In the genomic region with DNA sequence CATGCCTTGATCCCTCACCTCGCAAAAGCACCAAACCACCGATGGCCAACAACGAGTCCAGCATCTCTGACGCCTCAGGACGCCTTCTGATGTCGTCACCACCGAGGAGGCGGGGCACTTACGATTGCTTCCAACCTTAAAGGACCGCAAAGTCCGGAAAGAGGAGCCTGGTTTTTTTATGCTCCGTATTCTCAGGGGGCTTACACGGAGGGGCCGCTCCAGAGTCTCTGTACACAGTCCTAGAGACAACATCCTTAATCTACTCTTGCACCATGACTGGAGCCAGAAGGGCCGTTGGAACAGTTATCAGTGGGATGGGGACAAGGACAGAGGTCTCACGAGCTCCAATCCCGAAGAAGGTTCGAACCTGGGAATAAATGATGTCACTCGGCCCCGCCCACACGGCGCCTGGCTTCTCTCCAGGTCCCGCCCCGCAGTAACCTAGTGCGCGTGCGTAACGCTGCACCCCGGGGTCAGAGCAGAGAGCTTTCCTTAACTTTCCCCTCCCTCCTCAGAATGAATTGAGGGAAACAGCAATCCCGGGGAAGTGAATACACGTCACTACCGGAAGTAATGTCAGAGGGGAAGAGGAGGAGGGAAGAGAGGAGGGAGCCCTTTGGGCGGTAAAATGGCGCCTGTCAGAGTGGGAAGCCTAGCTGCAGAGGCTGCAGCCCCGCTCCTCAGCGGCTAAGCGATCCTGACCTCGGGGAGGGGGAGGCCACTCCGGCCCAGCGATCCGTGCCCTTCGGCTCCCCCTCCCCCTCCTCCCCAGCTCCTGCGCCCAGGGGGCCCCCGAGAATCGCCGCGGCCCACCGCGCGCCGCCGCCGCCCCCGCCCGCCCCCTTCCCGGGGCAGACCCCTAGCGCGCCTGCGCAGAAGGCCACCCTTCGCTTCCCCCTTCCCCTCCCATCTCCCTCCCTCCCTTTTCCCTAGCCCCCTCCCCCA, we compare ENCODE assay signal across 8 mouse cellular contexts. TPM values are rescaled to one million over a fixed set of nuclear protein-coding genes. Genes with fewer than 3 reads are reported as not detected.
DNase-seq lines count a peak whose midpoint lies in the region; ATAC-seq and TF ChIP-seq lines count a peak whose summit lies in the region.

No protein-coding gene starts in this region.

- peak; percentile 47; the same call in 1 of the 2 replicates for TF ChIP-seq POLR2A in olfactory bulb, adult 2 months (IDR thresholded peaks at IDR 0.05; ENCODE audit: insufficient read depth, low read depth, low read length)
- peak; percentile 70; the same call in 1 of the 2 replicates for TF ChIP-seq POLR2A in thymus, adult 2 months (IDR thresholded peaks at IDR 0.05; ENCODE audit: control insufficient read depth, extremely low read depth, insufficient read depth, low read length, poor library complexity)

- WGBS in forebrain, embryonic 16.5 days = under 1% methylated on average over 39 of the region's 60 CpGs
- WGBS in lung, embryonic 14.5 days = under 1% methylated on average over 32 of the region's 60 CpGs
- WGBS in olfactory bulb, adult 2 months = 1% methylated on average over 56 of the region's 60 CpGs
- WGBS in thymus, adult 2 months = 1% methylated on average over 53 of the region's 60 CpGs

- peak; percentile 90 for DNase-seq in G1E (ENCODE audit: low spot score)
- DNase-seq in cerebellum, adult 18-20 months = peak; percentile 93 to 99
- peak; percentile 99 for DNase-seq in heart, postnatal 36 days
- DNase-seq in layer of hippocampus, adult 2 months (ENCODE audit: low spot score in 2 of 2) = peak; percentile 98 to 99
- DNase-seq in lung, embryonic 14.5 days = peak; percentile 100
- peak; percentile 89 for DNase-seq in thymus, adult 2 months

- TF ChIP-seq CTCF in G1E (IDR thresholded peaks at IDR 0.05; ENCODE audit: low read depth, low read length) = no peak
- no peak for TF ChIP-seq CTCF in layer of hippocampus, adult 2 months (conservative IDR thresholded peaks at IDR 0.05)
- TF ChIP-seq CTCF in lung, embryonic 14.5 days (IDR thresholded peaks at IDR 0.05; ENCODE audit: low read depth) = no peak
- no peak for TF ChIP-seq CTCF in olfactory bulb, adult 2 months (IDR thresholded peaks at IDR 0.05; ENCODE audit: insufficient read depth, low read depth, low read length)
- 0 out of 2 replicates have a peak, but pooled peaks have one; percentile 23 for TF ChIP-seq CTCF in thymus, adult 2 months (IDR thresholded peaks at IDR 0.05; ENCODE audit: borderline replicate concordance, control insufficient read depth, extremely low read depth, insufficient read depth, low read length, poor library complexity)

- ATAC-seq in G1E (ENCODE audit: extremely low read depth, insufficient number of reproducible peaks, low FRiP score, poor library complexity, severe bottlenecking) = peak; percentile 90
- peak; percentile 93 for ATAC-seq in forebrain, embryonic 16.5 days
- peak; percentile 90 for ATAC-seq in lung, embryonic 14.5 days (ENCODE audit: insufficient read depth)

- H3K27me3 ChIP-seq in G1E (ENCODE audit: insufficient read depth, low read length) = no peaks in the 10 kb centered on the region
- H3K27me3 ChIP-seq in forebrain, embryonic 16.5 days (replicated peaks; ENCODE audit: control insufficient read depth, insufficient read depth, low read length) = no peaks in the 10 kb centered on the region
- no peaks in the 10 kb centered on the region for H3K27me3 ChIP-seq in lung, embryonic 14.5 days (ENCODE audit: insufficient read depth, low read length)
- H3K27me3 ChIP-seq in thymus, adult 2 months (ENCODE audit: control insufficient read depth, insufficient read depth, low read length) = no peaks in the 10 kb centered on the region

- peaks cover 63% of the 10 kb centered on the region for H3K36me3 ChIP-seq in G1E (replicated peaks)
- H3K36me3 ChIP-seq in forebrain, embryonic 16.5 days (ENCODE audit: control insufficient read depth, insufficient read depth) = peaks cover 14% of the 10 kb centered on the region
- H3K36me3 ChIP-seq in lung, embryonic 14.5 days (ENCODE audit: insufficient read depth) = peaks cover 46% of the 10 kb centered on the region
- H3K36me3 ChIP-seq in thymus, adult 2 months (ENCODE audit: control insufficient read depth, insufficient read depth, low read length) = peaks cover 14% of the 10 kb centered on the region

- intact Hi-C loops in heart, postnatal 36 days (cut with DNase I) = loop anchor here (2.0 kb wide), 3 partner anchors 14 to 60 kb away; partner anchors contain the start of genes Acadvl, Eif5a and Phf23

- H3K9me3 ChIP-seq in G1E (replicated peaks) = no peaks in the 10 kb centered on the region
- H3K9me3 ChIP-seq in forebrain, embryonic 16.5 days (ENCODE audit: control insufficient read depth, low read length) = no peaks in the 10 kb centered on the region
- H3K9me3 ChIP-seq in lung, embryonic 14.5 days (ENCODE audit: low read depth, low read length) = no peaks in the 10 kb centered on the region

- H3K4me2 ChIP-seq in forebrain, embryonic 16.5 days (ENCODE audit: low read length) = peak overlapping the region; percentile 77
- H3K4me2 ChIP-seq in lung, embryonic 14.5 days = peak overlapping the region; percentile 67

- peak overlapping the region; percentile 79 for H3K4me3 ChIP-seq in G1E (ENCODE audit: low read depth, low read length)
- peak overlapping the region; percentile 73 for H3K4me3 ChIP-seq in forebrain, embryonic 16.5 days (replicated peaks; ENCODE audit: low read length)
- H3K4me3 ChIP-seq in layer of hippocampus, adult 2 months = peak overlapping the region; percentile 98
- peak overlapping the region; percentile 100 for H3K4me3 ChIP-seq in lung, embryonic 14.5 days (ENCODE audit: low read depth, low read length)
- peak overlapping the region; percentile 89 for H3K4me3 ChIP-seq in olfactory bulb, adult 2 months (ENCODE audit: insufficient read depth, low read depth, low read length)
- peak overlapping the region; percentile 59 for H3K4me3 ChIP-seq in thymus, adult 2 months (ENCODE audit: control insufficient read depth, insufficient read depth, low read length)

- H3K4me1 ChIP-seq in G1E (ENCODE audit: insufficient read depth, low read depth, low read length) = peaks cover 34% of the 10 kb centered on the region
- H3K4me1 ChIP-seq in forebrain, embryonic 16.5 days (replicated peaks; ENCODE audit: control insufficient read depth, insufficient read depth, low read length) = peaks cover 30% of the 10 kb centered on the region
- H3K4me1 ChIP-seq in lung, embryonic 14.5 days (ENCODE audit: insufficient read depth) = peaks cover 11% of the 10 kb centered on the region; the same call in 1 of the 2 replicates
- peaks cover 9% of the 10 kb centered on the region for H3K4me1 ChIP-seq in olfactory bulb, adult 2 months (ENCODE audit: control insufficient read depth, insufficient read depth, low read length)
- H3K4me1 ChIP-seq in thymus, adult 2 months (replicated peaks; ENCODE audit: control insufficient read depth, insufficient read depth, low read length) = peaks cover 14% of the 10 kb centered on the region

- H3K27ac ChIP-seq in forebrain, embryonic 16.5 days (ENCODE audit: low read length) = peak overlapping the region; percentile 98
- H3K27ac ChIP-seq in layer of hippocampus, adult 2 months = peak overlapping the region; percentile 100
- peak overlapping the region; percentile 98 for H3K27ac ChIP-seq in lung, embryonic 14.5 days (ENCODE audit: low read depth)
- peak overlapping the region; percentile 98 for H3K27ac ChIP-seq in olfactory bulb, adult 2 months (ENCODE audit: insufficient read depth, low read depth, low read length)
- peak overlapping the region; percentile 68 for H3K27ac ChIP-seq in thymus, adult 2 months (ENCODE audit: control insufficient read depth, insufficient read depth, low read length)

- peak overlapping the region; percentile 80 for H3K9ac ChIP-seq in forebrain, embryonic 16.5 days (replicated peaks; ENCODE audit: low read depth, low read length)
- H3K9ac ChIP-seq in lung, embryonic 14.5 days = peak overlapping the region; percentile 98

RNA-seq across cellular contexts. Expression of gene Ctdnep1, which starts 0.5 kb away (rescaled TPM):
- total RNA-seq in G1E (2014; fragmentation: Nextera tagmentation) = 164 and 177 TPM in 2 replicates
- 36.2 and 37.4 TPM in 2 replicates for total RNA-seq in G1E (2017)
- 227 and 274 TPM in 2 replicates for polyA plus RNA-seq in G1E (2012)
- 19.0 and 24.6 TPM in 2 replicates for polyA plus RNA-seq in forebrain, embryonic 16.5 days (2015; fragmentation: Nextera tagmentation; extraction: Ambion mirVana)
- total RNA-seq in heart, postnatal 36 days (2021) = 100 to 1,000 TPM; 160 to 169 TPM
- 100 to 1,000 TPM; 106 to 114 TPM for total RNA-seq in layer of hippocampus, adult 2 months (2021)
- 25.4 and 28.3 TPM in 2 replicates for polyA plus RNA-seq in lung, embryonic 14.5 days (2014; fragmentation: Nextera tagmentation; extraction: Ambion mirVana)
- polyA plus RNA-seq in olfactory bulb, adult 2 months (2012; ENCODE audit: insufficient read depth, insufficient read length, low replicate concordance, missing spikeins) = not detected in 2 replicates
- 133 and 148 TPM in 2 replicates for polyA plus RNA-seq in thymus, adult 2 months (2012; rRNA removed)

RNA-seq across cellular contexts. Expression of gene Elp5, which starts 1.8 kb away (rescaled TPM):
- 54.5 and 72.7 TPM in 2 replicates for total RNA-seq in G1E (2014; fragmentation: Nextera tagmentation)
- total RNA-seq in G1E (2017) = 69.9 and 84.5 TPM in 2 replicates
- polyA plus RNA-seq in G1E (2012) = 10.3 and 10.4 TPM in 2 replicates
- polyA plus RNA-seq in forebrain, embryonic 16.5 days (2015; fragmentation: Nextera tagmentation; extraction: Ambion mirVana) = 166 and 167 TPM in 2 replicates
- 10 to 100 TPM; 47.0 to 47.4 TPM for total RNA-seq in heart, postnatal 36 days (2021)
- 10 to 100 TPM; 72.8 to 72.9 TPM for total RNA-seq in layer of hippocampus, adult 2 months (2021)
- polyA plus RNA-seq in lung, embryonic 14.5 days (2014; fragmentation: Nextera tagmentation; extraction: Ambion mirVana) = 108 and 113 TPM in 2 replicates
- not detected in 2 replicates for polyA plus RNA-seq in olfactory bulb, adult 2 months (2012; ENCODE audit: insufficient read depth, insufficient read length, low replicate concordance, missing spikeins)
- polyA plus RNA-seq in thymus, adult 2 months (2012; rRNA removed) = 69.4 and 75.3 TPM in 2 replicates

RNA-seq across cellular contexts. Expression of gene Gabarap, which starts 10.5 kb away (rescaled TPM):
- 762 and 788 TPM in 2 replicates for total RNA-seq in G1E (2014; fragmentation: Nextera tagmentation)
- total RNA-seq in G1E (2017) = 569 and 637 TPM in 2 replicates
- polyA plus RNA-seq in G1E (2012) = 265 and 345 TPM in 2 replicates
- 563 and 565 TPM in 2 replicates for polyA plus RNA-seq in forebrain, embryonic 16.5 days (2015; fragmentation: Nextera tagmentation; extraction: Ambion mirVana)
- 100 to 1,000 TPM; 306 to 329 TPM for total RNA-seq in heart, postnatal 36 days (2021)
- total RNA-seq in layer of hippocampus, adult 2 months (2021) = 100 to 1,000 TPM; 216 to 229 TPM
- 444 and 455 TPM in 2 replicates for polyA plus RNA-seq in lung, embryonic 14.5 days (2014; fragmentation: Nextera tagmentation; extraction: Ambion mirVana)
- polyA plus RNA-seq in olfactory bulb, adult 2 months (2012; ENCODE audit: insufficient read depth, insufficient read length, low replicate concordance, missing spikeins) = not detected in 2 replicates
- 270 and 395 TPM in 2 replicates for polyA plus RNA-seq in thymus, adult 2 months (2012; rRNA removed)

RNA-seq across cellular contexts. Expression of gene Phf23, which starts 15.1 kb away (rescaled TPM):
- total RNA-seq in G1E (2014; fragmentation: Nextera tagmentation) = 47.0 and 56.4 TPM in 2 replicates
- total RNA-seq in G1E (2017) = 84.0 and 84.4 TPM in 2 replicates
- polyA plus RNA-seq in G1E (2012) = 92.1 and 95.5 TPM in 2 replicates
- polyA plus RNA-seq in forebrain, embryonic 16.5 days (2015; fragmentation: Nextera tagmentation; extraction: Ambion mirVana) = 63.7 and 66.8 TPM in 2 replicates
- 10 to 100 TPM; 23.1 to 23.4 TPM for total RNA-seq in heart, postnatal 36 days (2021)
- 10 to 100 TPM; 40.5 to 42.6 TPM for total RNA-seq in layer of hippocampus, adult 2 months (2021)
- 41.1 and 42.8 TPM in 2 replicates for polyA plus RNA-seq in lung, embryonic 14.5 days (2014; fragmentation: Nextera tagmentation; extraction: Ambion mirVana)
- polyA plus RNA-seq in olfactory bulb, adult 2 months (2012; ENCODE audit: insufficient read depth, insufficient read length, low replicate concordance, missing spikeins) = not detected in 2 replicates
- polyA plus RNA-seq in thymus, adult 2 months (2012; rRNA removed) = 36.5 and 43.4 TPM in 2 replicates

RNA-seq across cellular contexts. Expression of gene Cldn7, which starts 15.9 kb away (rescaled TPM):
- total RNA-seq in G1E (2014; fragmentation: Nextera tagmentation) = not detected in 2 replicates
- total RNA-seq in G1E (2017) = not detected in 2 replicates
- polyA plus RNA-seq in G1E (2012) = not detected in 2 replicates
- polyA plus RNA-seq in forebrain, embryonic 16.5 days (2015; fragmentation: Nextera tagmentation; extraction: Ambion mirVana) = 0.84 TPM in 1 of 2 replicates, not detected in the other
- not detected for total RNA-seq in heart, postnatal 36 days (2021)
- not detected for total RNA-seq in layer of hippocampus, adult 2 months (2021)
- 76.7 and 86.4 TPM in 2 replicates for polyA plus RNA-seq in lung, embryonic 14.5 days (2014; fragmentation: Nextera tagmentation; extraction: Ambion mirVana)
- polyA plus RNA-seq in olfactory bulb, adult 2 months (2012; ENCODE audit: insufficient read depth, insufficient read length, low replicate concordance, missing spikeins) = not detected in 2 replicates
- polyA plus RNA-seq in thymus, adult 2 months (2012; rRNA removed) = 6.0 and 6.5 TPM in 2 replicates

Comparison
In these comparisons a context has a peak if more than half of its experiments do, and no peak if none do; other contexts are left out.
1. Peak in every context shown above with its lines: DNase-seq, ATAC-seq, H3K4me3 ChIP-seq and H3K27ac ChIP-seq.